Mouse (Mus musculus) ES-Bruce4 (cell line): Measurements from ENCODE around the gene Smad3.

Source experiments
- CTCF ChIP-seq: IDR thresholded peaks from one replicate; pipeline ENCODE4 v1.8.1; 2011; ENCODE audit warnings: low read depth, low read length
- POLR2A ChIP-seq: IDR thresholded peaks from one replicate; pipeline ENCODE4 v1.8.1; 2011; ENCODE audit warnings: low read length; ENCODE audit not compliant: insufficient read depth

DNA sequence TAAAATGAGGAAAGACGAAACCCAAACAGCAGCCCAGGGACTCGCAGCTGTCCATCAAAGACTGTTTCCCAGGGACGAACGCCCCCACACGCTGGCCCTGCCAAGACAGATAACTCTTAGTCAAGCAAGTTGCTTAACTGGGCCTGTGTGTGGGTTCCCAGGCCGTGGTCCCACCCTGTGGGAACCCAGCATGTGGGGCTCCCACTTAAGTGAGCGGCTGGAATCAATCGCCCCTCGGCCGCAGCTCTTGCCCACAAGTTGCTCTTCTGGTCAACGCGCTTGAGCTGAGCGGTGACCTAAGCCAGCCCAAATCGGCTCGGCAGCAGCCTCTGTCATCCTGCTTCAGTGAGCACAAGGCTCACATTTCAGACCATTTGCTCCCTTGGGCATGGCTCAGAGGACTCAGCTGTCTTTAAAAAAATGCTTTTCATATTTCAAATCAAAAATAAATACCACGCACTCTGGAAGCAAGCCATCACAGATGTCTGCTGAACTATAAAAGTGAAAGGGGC is 55.2 kb downstream of the Smad3 start:
- TF ChIP-seq CTCF: no peak
- no peak for TF ChIP-seq POLR2A
